In genomic region chr10:7391935-7392930, GRCm38 (mm10) we compare ENCODE assay signal across 8 mouse cellular contexts.
DNase-seq lines count a peak whose midpoint lies in the region; ATAC-seq lines count a peak whose summit lies in the region.

No protein-coding gene starts in this region.

- peaks cover 28% of the 10 kb centered on the region for H3K27me3 ChIP-seq in heart, embryonic 10.5 days (ENCODE audit: insufficient read depth, poor library complexity, severe bottlenecking)
- peaks cover 43% of the 10 kb centered on the region for H3K27me3 ChIP-seq in forebrain, embryonic 12.5 days
- peaks cover 22% of the 10 kb centered on the region for H3K27me3 ChIP-seq in intestine, embryonic 15.5 days (replicated peaks)
- peaks cover 28% of the 10 kb centered on the region for H3K27me3 ChIP-seq in midbrain, embryonic 11.5 days (ENCODE audit: control insufficient read depth, insufficient read depth, low read length)

- H3K9ac ChIP-seq in forebrain, embryonic 12.5 days: peak overlapping the region; percentile 33
- H3K9ac ChIP-seq in intestine, embryonic 15.5 days: peak overlapping the region; percentile 49
- H3K9ac ChIP-seq in midbrain, embryonic 11.5 days (ENCODE audit: low read length): peak overlapping the region; percentile 36; the same call in 1 of the 2 replicates

- peak; percentile 69 for ATAC-seq in forebrain, embryonic 12.5 days (ENCODE audit: low FRiP score)
- ATAC-seq in intestine, embryonic 15.5 days: peak; percentile 49
- ATAC-seq in midbrain, embryonic 11.5 days (ENCODE audit: low FRiP score): peak; percentile 58

- peaks cover 17% of the 10 kb centered on the region for H3K4me1 ChIP-seq in heart, embryonic 10.5 days
- H3K4me1 ChIP-seq in forebrain, embryonic 12.5 days: peaks cover 27% of the 10 kb centered on the region
- H3K4me1 ChIP-seq in intestine, embryonic 15.5 days (replicated peaks): peaks cover 10% of the 10 kb centered on the region
- peaks cover 12% of the 10 kb centered on the region for H3K4me1 ChIP-seq in midbrain, embryonic 11.5 days (ENCODE audit: control insufficient read depth, insufficient read depth, low read length)

- 1% methylated on average over 73 of the region's 73 CpGs for whole genome bisulfite sequencing in heart, embryonic 10.5 days
- WGBS in forebrain, embryonic 12.5 days: under 1% methylated on average over 72 of the region's 73 CpGs
- WGBS in intestine, embryonic 15.5 days: under 1% methylated on average over 73 of the region's 73 CpGs
- under 1% methylated on average over 72 of the region's 73 CpGs for WGBS in midbrain, embryonic 11.5 days

- no peaks in the 10 kb centered on the region for H3K9me3 ChIP-seq in heart, embryonic 10.5 days
- H3K9me3 ChIP-seq in forebrain, embryonic 12.5 days: no peaks in the 10 kb centered on the region
- 0 out of 2 replicates have a peak, but pooled peaks cover 2% of the 10 kb centered on the region for H3K9me3 ChIP-seq in intestine, embryonic 15.5 days
- no peaks in the 10 kb centered on the region; the same call in 1 of the 2 replicates for H3K9me3 ChIP-seq in midbrain, embryonic 11.5 days (ENCODE audit: control insufficient read depth, low read length)

- no peaks in the 10 kb centered on the region for H3K36me3 ChIP-seq in heart, embryonic 10.5 days
- no peaks in the 10 kb centered on the region for H3K36me3 ChIP-seq in forebrain, embryonic 12.5 days (replicated peaks)
- no peaks in the 10 kb centered on the region for H3K36me3 ChIP-seq in intestine, embryonic 15.5 days
- H3K36me3 ChIP-seq in midbrain, embryonic 11.5 days (ENCODE audit: control insufficient read depth, insufficient read depth, low read length): no peaks in the 10 kb centered on the region

- peak overlapping the region; percentile 98 for H3K4me2 ChIP-seq in forebrain, embryonic 12.5 days
- peak overlapping the region; percentile 100 for H3K4me2 ChIP-seq in intestine, embryonic 15.5 days (replicated peaks)
- peak overlapping the region; percentile 88 for H3K4me2 ChIP-seq in midbrain, embryonic 11.5 days

- peak overlapping the region; percentile 74 for H3K4me3 ChIP-seq in heart, embryonic 10.5 days
- H3K4me3 ChIP-seq in forebrain, embryonic 12.5 days (replicated peaks): peak overlapping the region; percentile 59
- H3K4me3 ChIP-seq in intestine, embryonic 15.5 days (replicated peaks): peak overlapping the region; percentile 64
- H3K4me3 ChIP-seq in midbrain, embryonic 11.5 days (ENCODE audit: low read depth, low read length): peak overlapping the region; percentile 48

- peak overlapping the region; percentile 59; the same call in 1 of the 2 replicates for H3K27ac ChIP-seq in heart, embryonic 10.5 days
- H3K27ac ChIP-seq in forebrain, embryonic 12.5 days: no peak overlapping the region
- no peak overlapping the region; the same call in 1 of the 2 replicates for H3K27ac ChIP-seq in intestine, embryonic 15.5 days
- H3K27ac ChIP-seq in midbrain, embryonic 11.5 days (ENCODE audit: low read depth, low read length): no peak overlapping the region

- peak; percentile 77 for DNase-seq in heart, embryonic 10.5 days (ENCODE audit: low spot score)
- DNase-seq in heart, adult 9 months (ENCODE audit: low spot score in 2 of 2): no peak
- DNase-seq in ZHBTc4 (ENCODE audit: low read depth, low spot score): peak; percentile 58
- DNase-seq in midbrain, embryonic 11.5 days (ENCODE audit: low spot score, missing footprints): peak; percentile 93
- DNase-seq in yolk sac, embryonic 10.5 days (ENCODE audit: low spot score): peak; percentile 27
- DNase-seq in ovary, postnatal 14 days (ENCODE audit: low spot score): no peak

Comparison
In these comparisons a context has a peak if more than half of its experiments do, and no peak if none do; other contexts are left out.
1. DNase-seq: peak in heart, embryonic 10.5 days (single experiment), ZHBTc4 (single experiment), midbrain, embryonic 11.5 days (single experiment) and yolk sac, embryonic 10.5 days (single experiment); none in heart, adult 9 months (0 of 2) and ovary, postnatal 14 days (single experiment).
2. Peak in every context shown above with its lines, with median percentiles within 50 percentile points of each other: H3K4me3 ChIP-seq, ATAC-seq, H3K4me2 ChIP-seq and H3K9ac ChIP-seq.